Mouse (Mus musculus): ENCODE data around the gene Kdelr3.

The Kdelr3 gene

DNA sequence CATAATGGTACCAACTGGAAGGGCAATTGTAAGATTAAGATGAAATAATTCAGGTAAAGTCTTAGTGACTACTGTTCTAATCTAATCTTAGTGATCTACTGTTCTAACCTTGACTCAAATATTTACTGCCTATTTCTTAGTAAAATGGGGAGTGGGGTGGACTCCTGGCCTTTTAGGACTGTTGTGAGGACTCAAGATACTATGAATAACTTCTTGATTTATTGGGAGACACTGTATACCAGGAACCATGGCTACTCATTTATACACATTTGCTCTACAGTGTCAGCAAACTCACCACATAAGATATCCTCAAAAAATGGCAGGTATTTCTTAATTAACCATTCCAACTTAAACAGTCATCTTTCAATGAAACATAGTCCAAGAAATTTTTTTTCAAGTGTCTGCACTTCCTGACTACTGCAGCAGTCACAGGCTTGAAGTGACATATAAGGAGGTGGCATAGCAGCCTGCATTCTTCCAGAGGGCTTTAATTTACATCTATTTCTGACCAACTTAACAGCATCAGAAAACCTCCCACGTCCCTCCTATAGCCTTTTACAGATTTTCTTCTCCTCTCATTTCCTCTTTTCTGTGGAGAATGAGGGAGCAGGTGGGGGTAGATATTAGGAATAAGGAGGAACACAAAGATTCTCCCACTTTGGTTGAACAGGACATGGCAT is 59.5 kb downstream of the Kdelr3 start:
- in situ Hi-C loops (cut with MboI, MseI) = loop anchor here (10.0 kb wide), 1 partner anchor 1089 kb away; no protein-coding TSS in a partner anchor

GRCm38 (mm10) chr15:79576947-79577346 is 60.7 kb downstream of the Kdelr3 start:
- in situ Hi-C loops (cut with MboI, MseI) = loop anchor here (10.0 kb wide), 1 partner anchor 1088 kb away; no protein-coding TSS in a partner anchor

All from regulatory T cell (primary cell).